Mouse (Mus musculus) kidney, adult 2 months (tissue): Measurements from ENCODE around the gene Scaf1.

Source experiments
- CTCF ChIP-seq: fragments of 200-500 bp; conservative IDR thresholded peaks from 2 replicates; pipeline ENCODE4 v1.5.1; 2011; ENCODE audit warnings: low read depth, mild to moderate bottlenecking, control low read depth, low read length, moderate library complexity, mixed read lengths; ENCODE audit not compliant: insufficient read depth, insufficient read length
- POLR2A ChIP-seq: fragments of 200-500 bp; IDR thresholded peaks from one replicate; pipeline ENCODE4 v1.6.1; 2011; ENCODE audit warnings: low read depth, low read length, control low read depth

- TF ChIP-seq CTCF (no peak), POLR2A (no peak)
Observed at GRCm38 (mm10) chr7:44974383-44975116, 41.6 kb downstream of the Scaf1 start, which contains the start of gene Cpt1c.
